Mouse (Mus musculus): ENCODE results near the gene Btbd9.

- TF ChIP-seq CTCF (IDR thresholded peaks at IDR 0.05; ENCODE audit: extremely low read depth, insufficient read length, insufficient replicate concordance, low read depth, low read length) (no peak), POLR2A (IDR thresholded peaks at IDR 0.05; ENCODE audit: low read depth, low read length) (no peak)
These were observed 339.7 kb downstream of the Btbd9 start for GRCm38 (mm10) chr17:30236611-30237010.

All from small intestine, adult 2 months (tissue).